In genomic region chr2:103851171-103851570, GRCm38 (mm10) we compare ENCODE assay signal across 23 mouse cellular contexts. TPM values are rescaled to one million over a fixed set of nuclear protein-coding genes. Genes with fewer than 3 reads are reported as not detected.
DNase-seq lines count a peak whose midpoint lies in the region; ATAC-seq and TF ChIP-seq lines count a peak whose summit lies in the region.
"Had no signal": no experiment of that assay in that cellular context is flagged by ENCODE, and none has a peak within 500 bp of the region (broad histone marks: within the 10 kb centered on the region; RNA-seq: fewer than 3 reads in every experiment).

No protein-coding gene starts in this region.

- no peaks in the 10 kb centered on the region for H3K27me3 ChIP-seq in testis, adult 2 months (ENCODE audit: control insufficient read depth, insufficient read depth, low read length)
- no peaks in the 10 kb centered on the region for H3K27me3 ChIP-seq in kidney, embryonic 15.5 days
- H3K27me3 ChIP-seq: CH12.LX; heart, embryonic 15.5 days; hindbrain, embryonic 15.5 days had no signal

- DNase-seq in heart, adult 18-20 months, result peak; percentile 52 to 79
- no peak for DNase-seq in heart, postnatal 4 days
- DNase-seq in testis, postnatal 14 days (ENCODE audit: low spot score), result no peak
- DNase-seq in gastrocnemius, postnatal 25 days, result peak; percentile 79
- DNase-seq in thymus, postnatal 10 days (ENCODE audit: low spot score in 2 of 2), result no peak
- DNase-seq in cerebellum, adult 9-11 months, result no peak
- DNase-seq: cerebellum, adult 11 months; cerebellum, postnatal 36 days; kidney, adult 11 months; kidney, postnatal 36 days; layer of hippocampus, adult 9-11 months; midbrain, embryonic 14.5 days; right cerebral cortex, postnatal 14 days; thymus, adult 18-20 months had no signal

- no peak for TF ChIP-seq POLR2A in testis, adult 2 months (IDR thresholded peaks at IDR 0.05; ENCODE audit: control insufficient read depth, low read depth, low read length)

- peak overlapping the region; percentile 76; the same call in 1 of the 2 replicates for H3K27ac ChIP-seq in testis, adult 2 months (ENCODE audit: control insufficient read depth, insufficient read depth, low read depth, low read length)
- H3K27ac ChIP-seq in kidney, embryonic 15.5 days, result no peak overlapping the region
- H3K27ac ChIP-seq: embryonic facial prominence, embryonic 10.5 days; heart, embryonic 15.5 days; hindbrain, embryonic 15.5 days; liver, embryonic 14.5 days had no signal

- H3K4me2 ChIP-seq in kidney, embryonic 15.5 days, result no peak overlapping the region
- H3K4me2 ChIP-seq: heart, embryonic 15.5 days; hindbrain, embryonic 15.5 days had no signal

- no peak for TF ChIP-seq CTCF in testis, adult 2 months (IDR thresholded peaks at IDR 0.05; ENCODE audit: control insufficient read depth, insufficient read depth, insufficient replicate concordance, low read depth, low read length)

- no peak overlapping the region for H3K4me3 ChIP-seq in testis, adult 2 months (ENCODE audit: control insufficient read depth, low read depth, low read length)
- no peak overlapping the region for H3K4me3 ChIP-seq in kidney, embryonic 15.5 days (replicated peaks)
- H3K4me3 ChIP-seq: embryonic facial prominence, embryonic 10.5 days; heart, embryonic 15.5 days; hindbrain, embryonic 15.5 days had no signal

- H3K36me3 ChIP-seq in testis, adult 2 months (ENCODE audit: control insufficient read depth, insufficient read depth, low read length), result no peaks in the 10 kb centered on the region
- no peaks in the 10 kb centered on the region for H3K36me3 ChIP-seq in kidney, embryonic 15.5 days
- H3K36me3 ChIP-seq: embryonic facial prominence, embryonic 10.5 days; heart, embryonic 15.5 days; hindbrain, embryonic 15.5 days had no signal

- 80% methylated on average over 3 of the region's 3 CpGs for WGBS in kidney, embryonic 15.5 days

- no peak overlapping the region for H3K9ac ChIP-seq in kidney, embryonic 15.5 days
- H3K9ac ChIP-seq: heart, embryonic 15.5 days; hindbrain, embryonic 15.5 days; liver, embryonic 14.5 days had no signal

- H3K9me3 ChIP-seq in kidney, embryonic 15.5 days (replicated peaks), result no peaks in the 10 kb centered on the region
- H3K9me3 ChIP-seq: embryonic facial prominence, embryonic 10.5 days; heart, embryonic 15.5 days; hindbrain, embryonic 15.5 days had no signal

- ATAC-seq in kidney, embryonic 15.5 days (replicated peaks; ENCODE audit: low FRiP score), result no peak
- ATAC-seq: forebrain, embryonic 14.5 days; lung, postnatal 0 days had no signal

- H3K4me1 ChIP-seq in testis, adult 2 months (ENCODE audit: control insufficient read depth, insufficient read depth, low read length), result peaks cover 8% of the 10 kb centered on the region
- no peaks in the 10 kb centered on the region for H3K4me1 ChIP-seq in kidney, embryonic 15.5 days
- H3K4me1 ChIP-seq: embryonic facial prominence, embryonic 10.5 days; heart, embryonic 15.5 days; hindbrain, embryonic 15.5 days had no signal

RNA-seq across cellular contexts. Expression of gene Caprin1, which starts 53.7 kb away (rescaled TPM):
- 100 to 1,000 TPM; 201 to 202 TPM for total RNA-seq in heart, adult 18-20 months (2021)
- 100 to 1,000 TPM; 262 to 265 TPM for total RNA-seq in heart, postnatal 4 days (2021)
- polyA plus RNA-seq in testis, adult 2 months (2012; rRNA removed), result 135 and 157 TPM in 2 replicates
- total RNA-seq in gastrocnemius, postnatal 25 days (2021), result 100 to 1,000 TPM; 108 to 110 TPM
- 330 and 337 TPM in 2 replicates for polyA plus RNA-seq in kidney, embryonic 15.5 days (2015; fragmentation: Nextera tagmentation; extraction: Ambion mirVana)

Comparison
In these comparisons a context has a peak if more than half of its experiments do, and no peak if none do; other contexts are left out.
1. DNase-seq: peak in heart, adult 18-20 months (2 of 2) and gastrocnemius, postnatal 25 days (single experiment); none in heart, postnatal 4 days (single experiment), testis, postnatal 14 days (single experiment), thymus, postnatal 10 days (0 of 2) and cerebellum, adult 9-11 months (single experiment).